Mouse (Mus musculus): Measurements from ENCODE around the gene Hoxc10.

GRCm38 (mm10) chr15:102936279-102936972, 30.2 kb upstream of the Hoxc10 start, which contains the start of gene Hoxc12:
- TF ChIP-seq CTCF (IDR thresholded peaks at IDR 0.05; ENCODE audit: low read depth) (no peak), EP300 (optimal IDR thresholded peaks at IDR 0.05) (no peak)

Measured in stomach, postnatal 0 days (tissue).